Mouse (Mus musculus): ENCODE measurements around the gene Gkap1. TPM values are rescaled to one million over a fixed set of nuclear protein-coding genes. Genes with fewer than 3 reads are reported as not detected.
A peak's percentile ranks its signal among the peaks of the same experiment; 100 is the strongest.

Gkap1 gene
- total RNA-seq (2014; rRNA removed): 11.7 and 14.9 TPM in 2 replicates
- polyA plus RNA-seq (2012; rRNA removed): 3.5 and 4.3 TPM in 2 replicates

DNA sequence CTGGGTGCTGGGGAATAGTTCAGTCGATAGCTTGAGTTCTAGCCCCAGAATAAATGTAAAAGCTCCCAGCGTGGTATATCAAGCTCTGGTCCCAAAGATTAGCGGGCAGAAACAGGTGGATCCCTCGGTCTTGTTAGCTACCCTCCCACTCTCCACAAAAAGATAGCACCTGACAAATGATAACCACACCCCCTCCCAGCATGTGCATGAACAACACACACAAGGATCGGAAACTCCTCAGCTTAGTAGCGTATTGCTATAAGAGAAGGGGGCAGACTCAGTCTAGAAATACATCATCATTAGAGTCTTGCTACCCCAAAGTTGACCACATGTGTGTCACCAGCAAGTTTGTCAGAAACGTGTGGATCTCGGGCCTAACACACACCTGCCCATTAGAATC, at the start of gene Gkap1:
Gene Gkap1 (minus strand): TSS at position 101 of the 400 bp plus-strand sequence.
- WGBS: 95% methylated on average over 8 of the region's 8 CpGs

DNA sequence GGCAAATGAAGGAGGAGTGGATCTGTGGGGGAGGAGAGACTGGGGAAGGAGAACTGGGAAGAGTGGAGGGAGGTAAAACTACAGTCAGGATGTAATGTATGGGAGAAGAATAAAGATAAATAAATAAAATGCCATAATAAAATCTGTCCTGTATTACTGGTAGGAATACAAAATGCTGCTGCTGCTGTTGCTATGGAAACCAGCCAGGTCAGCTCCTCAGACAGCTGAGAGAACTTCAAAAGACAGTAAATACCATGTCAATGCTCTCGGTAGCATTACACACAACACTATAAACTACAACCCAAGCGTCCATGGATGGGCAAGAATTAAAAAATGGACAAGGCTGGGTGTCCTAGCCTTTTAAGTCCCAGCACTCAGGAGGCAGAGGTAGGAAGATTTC, 42.3 kb upstream of the Gkap1 start:
- Histone ChIP-seq H3K9ac (ENCODE audit: low read depth, low read length) (no peak overlapping the region), H3K36me3 (ENCODE audit: control insufficient read depth, insufficient read depth, low read length) (no peaks in the 10 kb centered on the region), H3K27me3 (ENCODE audit: control insufficient read depth, insufficient read depth, low read length) (no peaks in the 10 kb centered on the region), H3K79me2 (ENCODE audit: control insufficient read depth, insufficient read depth, low read length) (no peaks in the 10 kb centered on the region), H3K4me1 (ENCODE audit: control insufficient read depth, insufficient read depth, low read length) (no peaks in the 10 kb centered on the region), H3K27ac (replicated peaks; ENCODE audit: insufficient read depth, low read depth, low read length) (no peak overlapping the region), H3K4me3 (ENCODE audit: insufficient read depth, low read depth, low read length) (no peak overlapping the region)
- 69% methylated on average over 2 of the region's 2 CpGs for WGBS
- TF ChIP-seq POLR2A (IDR thresholded peaks at IDR 0.05; ENCODE audit: extremely low read depth, insufficient read depth, low read length) (no peak), CTCF (IDR thresholded peaks at IDR 0.05; ENCODE audit: low read depth, low read length) (no peak)
- no peak for DNase-seq (ENCODE audit: extremely low read depth, low read depth, low spot score)

More for the DNA sequence above, at the start of gene Gkap1:
- no peak for DNase-seq (ENCODE audit: extremely low read depth, low read depth, low spot score)
- H3K9ac ChIP-seq (ENCODE audit: low read depth, low read length): peak within 1 kb of the TSS; percentile 91
- TF ChIP-seq POLR2A (IDR thresholded peaks at IDR 0.05; ENCODE audit: extremely low read depth, insufficient read depth, low read length) (no peak), CTCF (IDR thresholded peaks at IDR 0.05; ENCODE audit: low read depth, low read length) (no peak)
- H3K27ac ChIP-seq (replicated peaks; ENCODE audit: insufficient read depth, low read depth, low read length): 0 out of 2 replicates have a peak within 1 kb of the TSS, but pooled peaks have one; percentile 0
- H3K36me3 ChIP-seq (ENCODE audit: control insufficient read depth, insufficient read depth, low read length): no peaks in the 10 kb centered on the region
- peaks cover 7% of the 10 kb centered on the region for H3K4me1 ChIP-seq (ENCODE audit: control insufficient read depth, insufficient read depth, low read length)
- peak within 1 kb of the TSS; percentile 99 for H3K4me3 ChIP-seq (ENCODE audit: insufficient read depth, low read depth, low read length)
- no peaks in the 10 kb centered on the region for H3K79me2 ChIP-seq (ENCODE audit: control insufficient read depth, insufficient read depth, low read length)
- no peaks in the 10 kb centered on the region for H3K27me3 ChIP-seq (ENCODE audit: control insufficient read depth, insufficient read depth, low read length)

DNA sequence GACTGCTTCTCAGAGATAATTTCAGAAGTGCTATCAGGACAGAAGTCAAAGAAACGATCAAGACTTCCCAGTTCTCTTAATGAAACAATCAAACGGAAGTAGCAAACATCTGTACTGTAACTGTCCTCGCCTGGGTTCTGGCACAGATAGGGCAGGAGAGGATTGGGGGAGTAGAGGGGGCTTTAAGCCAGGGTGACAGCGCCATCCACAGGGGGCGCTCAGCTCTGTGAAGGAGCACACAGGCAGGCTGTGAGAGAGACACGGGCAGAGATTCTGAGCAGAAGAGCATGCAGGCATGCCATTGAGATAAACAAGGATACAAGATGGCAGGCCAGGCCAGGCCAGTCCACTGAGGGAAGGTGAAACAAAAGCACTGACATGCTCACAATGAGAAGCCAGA, 39.5 kb upstream of the Gkap1 start:
- Histone ChIP-seq H3K27ac (replicated peaks; ENCODE audit: insufficient read depth, low read depth, low read length) (no peak overlapping the region), H3K79me2 (ENCODE audit: control insufficient read depth, insufficient read depth, low read length) (no peaks in the 10 kb centered on the region), H3K36me3 (ENCODE audit: control insufficient read depth, insufficient read depth, low read length) (no peaks in the 10 kb centered on the region), H3K9ac (ENCODE audit: low read depth, low read length) (no peak overlapping the region), H3K4me1 (ENCODE audit: control insufficient read depth, insufficient read depth, low read length) (no peaks in the 10 kb centered on the region), H3K27me3 (ENCODE audit: control insufficient read depth, insufficient read depth, low read length) (no peaks in the 10 kb centered on the region), H3K4me3 (ENCODE audit: insufficient read depth, low read depth, low read length) (no peak overlapping the region)
- TF ChIP-seq CTCF (IDR thresholded peaks at IDR 0.05; ENCODE audit: low read depth, low read length) (no peak), POLR2A (IDR thresholded peaks at IDR 0.05; ENCODE audit: extremely low read depth, insufficient read depth, low read length) (no peak)
- WGBS: 67% methylated on average over 6 of the region's 6 CpGs
- no peak for DNase-seq (ENCODE audit: extremely low read depth, low read depth, low spot score)

- no peak overlapping the region for H3K4me3 ChIP-seq (ENCODE audit: insufficient read depth, low read depth, low read length)
- TF ChIP-seq CTCF (IDR thresholded peaks at IDR 0.05; ENCODE audit: low read depth, low read length): no peak
- TF ChIP-seq POLR2A (IDR thresholded peaks at IDR 0.05; ENCODE audit: extremely low read depth, insufficient read depth, low read length): no peak
- H3K79me2 ChIP-seq (ENCODE audit: control insufficient read depth, insufficient read depth, low read length): no peaks in the 10 kb centered on the region
- H3K27ac ChIP-seq (replicated peaks; ENCODE audit: insufficient read depth, low read depth, low read length): no peak overlapping the region
- no peaks in the 10 kb centered on the region for H3K36me3 ChIP-seq (ENCODE audit: control insufficient read depth, insufficient read depth, low read length)
- H3K9ac ChIP-seq (ENCODE audit: low read depth, low read length): no peak overlapping the region
- DNase-seq (ENCODE audit: extremely low read depth, low read depth, low spot score): no peak
- WGBS: 89% methylated on average over 3 of the region's 3 CpGs
- no peaks in the 10 kb centered on the region for H3K27me3 ChIP-seq (ENCODE audit: control insufficient read depth, insufficient read depth, low read length)
- no peaks in the 10 kb centered on the region for H3K4me1 ChIP-seq (ENCODE audit: control insufficient read depth, insufficient read depth, low read length)
These were observed 38.3 kb upstream of the Gkap1 start for GRCm38 (mm10) chr13:58313758-58314157.

DNA sequence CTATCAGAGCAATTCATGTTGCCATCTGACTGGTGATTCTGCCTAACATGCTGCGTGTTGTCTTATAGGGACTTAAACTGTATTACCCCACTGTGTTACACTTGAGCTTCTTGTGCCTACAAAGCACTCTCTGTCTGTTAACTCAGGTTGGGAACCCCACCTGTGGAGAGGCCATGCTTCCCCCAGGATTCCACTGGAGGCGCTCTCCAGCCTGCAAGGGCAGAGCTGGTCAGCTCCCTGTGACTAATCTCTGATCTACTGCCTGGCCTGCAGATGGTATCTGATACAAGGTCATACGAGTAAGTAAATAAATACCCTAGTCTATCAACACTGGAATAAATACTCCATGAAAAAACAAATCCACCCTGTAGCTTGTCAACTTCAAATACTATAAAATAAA, 35.9 kb upstream of the Gkap1 start:
- no peak overlapping the region for H3K27ac ChIP-seq (replicated peaks; ENCODE audit: insufficient read depth, low read depth, low read length)
- H3K4me1 ChIP-seq (ENCODE audit: control insufficient read depth, insufficient read depth, low read length): no peaks in the 10 kb centered on the region
- H3K27me3 ChIP-seq (ENCODE audit: control insufficient read depth, insufficient read depth, low read length): no peaks in the 10 kb centered on the region
- 67% methylated on average over 3 of the region's 3 CpGs for WGBS
- no peak overlapping the region for H3K4me3 ChIP-seq (ENCODE audit: insufficient read depth, low read depth, low read length)
- no peak for TF ChIP-seq CTCF (IDR thresholded peaks at IDR 0.05; ENCODE audit: low read depth, low read length)
- TF ChIP-seq POLR2A (IDR thresholded peaks at IDR 0.05; ENCODE audit: extremely low read depth, insufficient read depth, low read length): no peak
- DNase-seq (ENCODE audit: extremely low read depth, low read depth, low spot score): no peak
- H3K9ac ChIP-seq (ENCODE audit: low read depth, low read length): no peak overlapping the region
- no peaks in the 10 kb centered on the region for H3K36me3 ChIP-seq (ENCODE audit: control insufficient read depth, insufficient read depth, low read length)
- no peaks in the 10 kb centered on the region for H3K79me2 ChIP-seq (ENCODE audit: control insufficient read depth, insufficient read depth, low read length)

GRCm38 (mm10) chr13:58309499-58309898, 34.0 kb upstream of the Gkap1 start:
- no peak overlapping the region for H3K4me3 ChIP-seq (ENCODE audit: insufficient read depth, low read depth, low read length)
- 72% methylated on average over 8 of the region's 8 CpGs for WGBS
- no peaks in the 10 kb centered on the region for H3K79me2 ChIP-seq (ENCODE audit: control insufficient read depth, insufficient read depth, low read length)
- TF ChIP-seq CTCF (IDR thresholded peaks at IDR 0.05; ENCODE audit: low read depth, low read length) (no peak), POLR2A (IDR thresholded peaks at IDR 0.05; ENCODE audit: extremely low read depth, insufficient read depth, low read length) (no peak)
- no peak overlapping the region for H3K27ac ChIP-seq (replicated peaks; ENCODE audit: insufficient read depth, low read depth, low read length)
- no peaks in the 10 kb centered on the region for H3K27me3 ChIP-seq (ENCODE audit: control insufficient read depth, insufficient read depth, low read length)
- no peaks in the 10 kb centered on the region for H3K4me1 ChIP-seq (ENCODE audit: control insufficient read depth, insufficient read depth, low read length)
- no peak for DNase-seq (ENCODE audit: extremely low read depth, low read depth, low spot score)
- H3K9ac ChIP-seq (ENCODE audit: low read depth, low read length): no peak overlapping the region
- no peaks in the 10 kb centered on the region for H3K36me3 ChIP-seq (ENCODE audit: control insufficient read depth, insufficient read depth, low read length)
